Mouse (Mus musculus): ENCODE results near the gene Gm49354.

Gm49354 gene

DNA sequence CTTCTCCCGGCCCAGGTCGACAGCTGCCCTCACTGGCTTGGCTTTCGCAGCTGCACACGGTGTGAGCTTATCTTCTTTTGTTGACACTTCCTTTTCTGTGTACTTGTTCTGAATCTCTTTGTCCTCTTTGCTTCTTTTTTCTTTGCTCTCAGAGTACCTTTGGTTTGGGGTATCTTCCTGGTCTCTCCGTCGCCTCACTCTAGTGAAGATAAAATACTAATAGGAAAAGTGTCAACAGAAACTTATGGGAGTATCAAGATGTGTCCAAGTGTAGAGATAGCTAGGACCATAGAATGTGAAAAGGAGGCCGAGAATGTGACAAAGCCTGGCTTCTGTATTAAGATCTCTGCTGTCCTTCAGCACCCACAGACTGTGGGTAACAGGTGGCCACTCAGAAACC, at the start of gene Gm49354:
TSS of gene Gm49354 (minus strand) at position 101 of the 400 bp plus-strand sequence.
- DNase-seq (ENCODE audit: low read depth), result no peak

DNA sequence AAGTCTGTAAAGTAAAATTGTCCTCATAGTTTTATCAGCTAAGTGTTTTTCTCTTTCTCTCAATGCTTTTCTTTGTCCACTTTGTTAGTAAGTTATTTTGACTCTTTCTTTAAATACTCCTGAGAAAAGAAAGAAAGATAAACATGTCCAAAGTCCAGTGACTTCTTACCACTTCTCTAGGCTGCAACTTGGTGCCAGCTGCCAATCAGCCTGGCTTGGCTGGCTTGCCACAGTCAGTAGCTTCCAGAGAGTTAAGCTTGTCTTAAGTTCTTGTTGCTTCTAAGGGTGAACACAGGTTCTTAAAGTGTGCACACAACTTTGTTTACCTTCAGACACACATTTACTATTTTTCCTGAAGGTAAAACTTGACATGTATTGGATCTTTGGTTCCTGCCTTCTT, 43.9 kb upstream of the Gm49354 start:
- no peak for DNase-seq (ENCODE audit: low read depth)

DNA sequence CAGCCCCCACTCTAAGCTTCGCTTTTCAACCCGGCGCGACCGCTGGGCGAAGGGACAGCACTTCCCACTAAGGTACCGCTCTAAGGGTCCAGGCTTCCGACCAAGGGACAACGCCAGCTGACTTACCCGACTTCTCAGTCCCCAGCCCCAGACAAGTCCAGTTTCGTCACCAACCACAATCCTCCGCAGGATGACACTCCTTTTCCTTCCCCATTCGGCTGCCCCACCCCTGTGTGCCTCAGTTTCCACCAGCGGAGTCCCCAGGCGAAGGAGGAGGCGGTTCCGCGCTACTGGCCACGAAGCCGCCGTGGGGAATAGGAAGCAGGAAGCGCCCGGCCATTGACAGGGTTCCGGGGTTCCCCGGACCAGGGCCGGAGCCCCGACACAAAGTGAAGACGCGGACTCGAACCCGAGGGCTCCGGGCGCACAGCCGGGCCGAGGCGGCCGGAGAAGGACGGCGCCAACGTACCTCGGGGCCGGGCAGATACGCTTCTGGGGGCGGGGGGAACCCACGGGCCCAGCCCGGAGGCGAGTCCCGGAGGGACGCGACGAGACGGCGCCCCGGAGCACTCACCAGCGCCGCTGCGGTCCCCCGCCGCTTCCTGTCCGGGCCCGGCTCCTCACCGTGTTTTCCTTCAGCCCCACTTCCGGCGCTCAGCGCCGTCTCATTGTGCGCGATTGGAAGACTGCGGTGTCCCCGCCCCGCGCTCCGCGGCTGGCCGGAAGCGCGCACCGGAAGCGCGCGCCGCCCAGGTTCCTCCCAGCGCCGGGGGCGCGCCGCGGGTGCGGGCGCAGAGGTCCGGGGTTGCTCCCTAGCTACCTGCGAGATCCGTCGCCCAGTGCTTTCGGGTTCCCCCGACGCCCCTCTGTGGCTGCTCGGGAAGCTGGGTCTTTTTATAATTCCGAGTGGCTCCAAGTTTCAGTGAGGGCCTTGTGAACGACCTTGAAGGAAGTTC, 40.7 kb upstream of the Gm49354 start, which contains the start of gene Tut7:
TSS of gene Tut7 (minus strand) at position 641 of the 956 bp plus-strand sequence.
- peak; percentile 96 for DNase-seq (ENCODE audit: low read depth)

GRCm38 (mm10) chr13:59820836-59821235, 38.8 kb upstream of the Gm49354 start:
- no peak for DNase-seq (ENCODE audit: low read depth)

- DNase-seq (ENCODE audit: low read depth), result peak; percentile 12
Observed at GRCm38 (mm10) chr13:59820114-59820513, 38.1 kb upstream of the Gm49354 start.

GRCm38 (mm10) chr13:59817352-59817751, 35.3 kb upstream of the Gm49354 start:
- DNase-seq (ENCODE audit: low read depth), result no peak

- DNase-seq (ENCODE audit: low read depth), result no peak
Observed at GRCm38 (mm10) chr13:59814109-59814591, 32.1 kb upstream of the Gm49354 start.

DNA sequence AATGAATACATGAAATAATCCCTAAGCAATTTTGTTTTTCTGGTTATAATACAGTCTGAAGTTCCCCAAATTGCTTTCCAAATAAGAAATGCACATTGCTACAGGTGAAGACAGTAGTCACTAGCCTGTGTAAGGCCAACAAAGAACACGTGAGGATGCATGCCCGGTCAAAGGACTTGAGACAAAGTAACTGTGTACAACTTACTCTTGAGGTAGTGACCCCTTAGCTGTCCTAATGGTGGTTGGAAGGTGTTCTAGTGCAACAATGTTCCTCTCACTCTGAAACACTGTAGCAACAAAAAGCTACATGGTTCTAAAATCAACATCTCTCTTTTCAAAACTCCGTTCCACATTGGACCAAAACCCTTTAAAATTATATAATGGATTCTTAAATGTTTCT, 29.5 kb upstream of the Gm49354 start:
- DNase-seq (ENCODE audit: low read depth), result no peak

- peak; percentile 64 for DNase-seq (ENCODE audit: low read depth)
Observed at GRCm38 (mm10) chr13:59801000-59801399, 19.0 kb upstream of the Gm49354 start.

GRCm38 (mm10) chr13:59800077-59800476, 18.0 kb upstream of the Gm49354 start:
- DNase-seq (ENCODE audit: low read depth), result no peak

DNA sequence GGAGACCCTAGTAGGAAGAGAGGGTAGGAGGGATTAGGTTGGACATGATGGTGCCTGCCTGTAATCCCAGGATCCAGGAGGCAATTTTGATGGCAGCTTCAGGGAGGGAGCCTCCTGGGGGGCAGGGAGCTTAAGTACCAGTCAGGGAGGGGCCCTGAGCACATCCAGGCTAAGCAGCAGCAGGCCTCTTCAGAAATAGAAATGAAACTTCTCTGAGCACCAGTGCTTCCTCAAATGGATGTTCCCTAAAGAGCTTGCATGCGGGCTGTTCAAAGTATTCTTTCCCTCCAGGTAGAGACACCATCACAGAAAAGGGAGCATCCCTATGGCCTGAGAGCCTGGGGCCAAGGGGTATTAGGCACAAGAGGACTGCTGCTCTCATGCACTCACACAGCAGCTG, 16.3 kb upstream of the Gm49354 start:
- DNase-seq (ENCODE audit: low read depth), result no peak

DNA sequence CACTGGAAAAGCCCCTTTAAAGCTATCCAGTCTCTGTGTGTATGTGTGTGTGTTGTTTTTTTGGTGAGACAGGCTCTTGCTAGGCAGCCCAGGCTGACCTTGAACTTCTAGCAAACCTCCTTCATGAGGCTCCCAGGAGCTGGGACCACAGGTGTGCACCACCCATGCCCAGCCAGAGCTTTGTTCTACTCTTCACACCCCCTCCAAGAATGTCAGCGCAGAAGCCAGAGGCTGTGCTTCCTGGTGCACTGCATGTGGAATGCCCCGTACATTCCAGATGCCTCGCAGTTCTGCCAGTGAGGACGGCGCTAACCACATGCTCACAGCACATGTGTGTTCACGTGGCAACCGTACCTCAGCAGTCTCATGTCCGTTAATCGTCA, 14.4 kb upstream of the Gm49354 start:
- no peak for DNase-seq (ENCODE audit: low read depth)

GRCm38 (mm10) chr13:59795807-59796465, 13.9 kb upstream of the Gm49354 start:
- no peak for DNase-seq (ENCODE audit: low read depth)

DNA sequence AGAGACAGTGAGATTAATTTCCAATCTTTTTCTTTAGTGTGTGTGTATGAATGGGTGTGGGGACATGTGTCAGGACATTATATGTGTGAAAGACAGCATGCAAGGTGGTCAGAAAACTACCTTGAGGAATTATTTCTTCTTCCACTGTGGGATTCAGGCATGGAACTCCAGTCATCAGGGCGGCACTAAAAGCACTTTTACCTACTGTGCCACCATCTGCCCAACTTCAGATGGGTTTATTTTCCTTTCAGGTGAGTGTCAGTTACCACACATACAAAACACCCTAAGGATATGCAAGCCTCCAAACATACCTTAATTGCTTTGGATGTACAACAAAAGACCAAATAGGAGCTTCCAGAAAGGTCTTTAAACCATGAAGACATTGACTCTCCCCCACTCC, 12.7 kb upstream of the Gm49354 start:
- no peak for DNase-seq (ENCODE audit: low read depth)

- peak; percentile 9 for DNase-seq (ENCODE audit: low read depth)
Observed at GRCm38 (mm10) chr13:59779744-59780264, 2.2 kb downstream of the Gm49354 start.

GRCm38 (mm10) chr13:59779213-59779612, 2.8 kb downstream of the Gm49354 start:
- peak; percentile 14 for DNase-seq (ENCODE audit: low read depth)

DNA sequence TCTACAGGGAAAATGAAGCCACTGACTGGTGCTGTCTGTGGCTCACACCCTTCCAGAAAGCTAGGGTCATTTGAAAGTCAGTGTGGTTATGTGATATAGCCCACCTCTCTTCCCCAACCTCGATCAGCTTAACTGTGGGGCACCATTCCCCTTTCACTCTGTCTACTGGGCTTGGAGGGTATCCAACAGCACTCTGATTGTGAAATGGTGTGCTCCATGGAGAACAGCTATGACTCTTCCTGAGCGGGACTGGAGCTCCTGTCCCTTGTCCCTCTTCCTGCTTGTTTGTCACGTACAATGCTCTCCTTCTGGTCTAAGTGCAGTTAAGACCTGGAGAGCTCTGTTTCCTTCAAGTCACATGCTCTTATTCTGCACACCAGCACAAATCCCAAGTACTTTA, 6.9 kb downstream of the Gm49354 start:
- DNase-seq (ENCODE audit: low read depth), result peak; percentile 14

- peak; percentile 44 for DNase-seq (ENCODE audit: low read depth)
Observed at GRCm38 (mm10) chr13:59771257-59771656, 10.8 kb downstream of the Gm49354 start.

DNA sequence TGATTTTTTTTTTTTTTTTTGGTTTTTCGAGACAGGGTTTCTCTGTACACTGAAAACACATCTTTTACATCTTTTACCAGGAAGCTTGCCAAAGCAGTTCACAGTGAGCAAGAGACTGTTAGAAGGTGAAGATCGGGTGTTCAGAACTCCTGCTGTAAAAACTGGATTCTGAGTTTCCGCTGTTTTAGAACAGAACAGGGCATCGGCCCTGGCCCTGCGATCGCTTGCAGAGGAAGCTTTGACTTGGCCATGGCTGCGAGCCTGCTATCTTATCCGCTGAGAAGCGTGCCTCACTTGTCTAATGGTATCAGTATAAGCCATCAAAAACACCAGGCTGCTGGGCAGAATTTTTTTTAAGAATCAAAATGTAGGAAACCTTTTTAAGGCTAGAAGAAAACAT, 11.2 kb downstream of the Gm49354 start:
- peak; percentile 34 for DNase-seq (ENCODE audit: low read depth)

GRCm38 (mm10) chr13:59770164-59770562, 11.9 kb downstream of the Gm49354 start:
- DNase-seq (ENCODE audit: low read depth), result peak; percentile 86

- DNase-seq (ENCODE audit: low read depth), result peak; percentile 96
Observed at GRCm38 (mm10) chr13:59769296-59770163, 12.5 kb downstream of the Gm49354 start, which contains the start of gene Isca1. TSS of gene Isca1 (minus strand) at chr13:59769810.

- peak; percentile 11 for DNase-seq (ENCODE audit: low read depth)
Observed at GRCm38 (mm10) chr13:59768531-59768930, 13.5 kb downstream of the Gm49354 start.

All from NIH3T3 (cell line).